Mouse (Mus musculus) frontal cortex, postnatal 25 days (tissue): Measurements from ENCODE around the gene Trp63.

Experiments used
- DNase-seq, 2 experiments: peaks; one replicate each; pipeline ENCODE4 v3.0.0; 2022; ENCODE audit warnings: low spot score in 2 of 2

The Trp63 gene

GRCm38 (mm10) chr16:25865096-25865869 lies 181.7 kb downstream of the Trp63 start:
- no peak for DNase-seq

GRCm38 (mm10) chr16:25871503-25871902 lies 187.9 kb downstream of the Trp63 start:
- no peak for DNase-seq

GRCm38 (mm10) chr16:25875681-25876080 lies 192.1 kb downstream of the Trp63 start:
- DNase-seq, result no peak

- DNase-seq, result no peak
Observed at GRCm38 (mm10) chr16:25877416-25877965, 193.9 kb downstream of the Trp63 start.

- DNase-seq, result no peak
Observed at GRCm38 (mm10) chr16:25878116-25878515, 194.6 kb downstream of the Trp63 start.

GRCm38 (mm10) chr16:25899071-25899470 lies 215.5 kb downstream of the Trp63 start:
- no peak for DNase-seq

GRCm38 (mm10) chr16:25899657-25900056 lies 216.1 kb downstream of the Trp63 start:
- no peak for DNase-seq

GRCm38 (mm10) chr16:25900389-25900908 lies 216.9 kb downstream of the Trp63 start:
- no peak for DNase-seq

GRCm38 (mm10) chr16:25912185-25912584 lies 228.6 kb downstream of the Trp63 start:
- DNase-seq, result no peak

GRCm38 (mm10) chr16:25934181-25934580 lies 250.6 kb downstream of the Trp63 start:
- DNase-seq, result no peak
